Mouse (Mus musculus) c-Kit-negative CD71-positive TER-119-positive erythroid progenitor cells, embryonic 14.5 days (primary cell): ENCODE measurements at regions not wholly inside any gene's neighbourhood (a gene's known extent, or its start where the extent isn't known, plus 50 kb on each side); places are given as distances from the start of the nearest gene placed in this dataset.

Experiments used
- DNase-seq: peaks from one replicate; pipeline ENCODE4 v3.0.0-alpha.2; 2013; ENCODE audit warnings: low read depth, low spot score

GRCm38 (mm10) chr1:73541371-73541770 lies 525.7 kb upstream of the Tnp1 start:
- DNase-seq: no peak

GRCm38 (mm10) chr1:73538420-73538871 lies 522.7 kb upstream of the Tnp1 start:
- no peak for DNase-seq

GRCm38 (mm10) chr1:73535726-73536265 lies 520.1 kb upstream of the Tnp1 start:
- DNase-seq: no peak

GRCm38 (mm10) chr1:73533526-73533925 lies 517.8 kb upstream of the Tnp1 start:
- no peak for DNase-seq

- no peak for DNase-seq
These were observed 516.6 kb upstream of the Tnp1 start for GRCm38 (mm10) chr1:73532316-73532715.

GRCm38 (mm10) chr1:73531831-73532230 lies 516.1 kb upstream of the Tnp1 start:
- DNase-seq: no peak

GRCm38 (mm10) chr1:73530326-73530725 lies 514.6 kb upstream of the Tnp1 start:
- no peak for DNase-seq

- no peak for DNase-seq
These were observed 512.9 kb upstream of the Tnp1 start for GRCm38 (mm10) chr1:73528623-73529022.

GRCm38 (mm10) chr1:73516441-73516840 lies 500.7 kb upstream of the Tnp1 start:
- DNase-seq: no peak

- DNase-seq: no peak
These were observed 500.1 kb upstream of the Tnp1 start for GRCm38 (mm10) chr1:73515781-73516180.

- no peak for DNase-seq
These were observed 498.1 kb upstream of the Tnp1 start for GRCm38 (mm10) chr1:73513822-73514221.

GRCm38 (mm10) chr1:73512836-73513235 lies 497.1 kb upstream of the Tnp1 start:
- DNase-seq: no peak

- no peak for DNase-seq
These were observed 491.5 kb upstream of the Tnp1 start for GRCm38 (mm10) chr1:73507071-73507754.

GRCm38 (mm10) chr1:73503611-73504010 lies 487.9 kb upstream of the Tnp1 start:
- no peak for DNase-seq

GRCm38 (mm10) chr1:73500671-73501070 lies 485.0 kb upstream of the Tnp1 start:
- DNase-seq: no peak

- DNase-seq: no peak
These were observed 480.5 kb upstream of the Tnp1 start for GRCm38 (mm10) chr1:73495971-73496749.

- DNase-seq: no peak
These were observed 466.2 kb upstream of the Tnp1 start for GRCm38 (mm10) chr1:73481956-73482355.

- no peak for DNase-seq
These were observed 463.7 kb upstream of the Tnp1 start for GRCm38 (mm10) chr1:73479349-73479920.

- no peak for DNase-seq
These were observed 444.9 kb upstream of the Tnp1 start for GRCm38 (mm10) chr1:73460598-73460997.

GRCm38 (mm10) chr1:73459754-73460534 lies 444.2 kb upstream of the Tnp1 start:
- DNase-seq: no peak

GRCm38 (mm10) chr1:73457261-73457660 lies 441.6 kb upstream of the Tnp1 start:
- DNase-seq: no peak
